Mouse (Mus musculus) olfactory bulb, adult 2 months (tissue): ENCODE measurements around the gene Tfdp2. TPM values are rescaled to one million over a fixed set of nuclear protein-coding genes. Genes with fewer than 3 reads are reported as not detected.

Experiments used
- H3K27ac ChIP-seq: fragments of 200-500 bp; 2 replicates; pipeline ENCODE4 v1.5.1; 2012; ENCODE audit warnings: low read depth, low read length; ENCODE audit not compliant: insufficient read depth
- H3K4me1 ChIP-seq: fragments of 200-500 bp; 2 replicates; pipeline ENCODE4 v1.6.1; 2012; ENCODE audit warnings: low read length; ENCODE audit not compliant: control insufficient read depth, insufficient read depth
- H3K4me3 ChIP-seq: fragments of 200-500 bp; 2 replicates; pipeline ENCODE4 v1.5.1; 2012; ENCODE audit warnings: mild to moderate bottlenecking, low read depth, low read length, moderate library complexity; ENCODE audit not compliant: insufficient read depth
- CTCF ChIP-seq: fragments of 200-500 bp; IDR thresholded peaks from 2 replicates; pipeline ENCODE4 v1.5.1; 2012; ENCODE audit warnings: low read depth, mild to moderate bottlenecking, low read length, moderate library complexity; ENCODE audit not compliant: insufficient read depth
- POLR2A ChIP-seq: fragments of 200-500 bp; IDR thresholded peaks from 2 replicates; pipeline ENCODE4 v1.6.1; 2012; ENCODE audit warnings: mild to moderate bottlenecking, low read depth, low read length, moderate library complexity; ENCODE audit not compliant: insufficient read depth
- WGBS: fragments of 180-500 bp; shearing (Covaris S2); methylation state at CpG from one replicate; pipeline ENCODE4 v1.1.7; 2018; 5-methylcytosine and 5-hydroxymethylcytosine counted together
- polyA plus RNA-seq: library from polyadenylated mRNA; stranded (reverse); fragments of >200 nt; gene quantifications from 2 replicates; pipeline ENCODE4 v1.2.4, GENCODE M21; 2012; ENCODE audit warnings: low replicate concordance; ENCODE audit not compliant: missing spikeins, insufficient read depth, insufficient read length

Gene Tfdp2
- polyA plus RNA-seq, 1 experiment = not detected

GRCm38 (mm10) chr9:96269726-96270125 is 73.7 kb downstream of the Tfdp2 start:
- TF ChIP-seq CTCF (no peak), POLR2A (no peak)
- H3K4me3 ChIP-seq = no peak overlapping the region
- no peak overlapping the region for H3K27ac ChIP-seq
- WGBS = 83% methylated on average over 2 of the region's 2 CpGs
- no peaks in the 10 kb centered on the region for H3K4me1 ChIP-seq

GRCm38 (mm10) chr9:96275543-96275942 is 79.5 kb downstream of the Tfdp2 start:
- H3K4me1 ChIP-seq = no peaks in the 10 kb centered on the region
- H3K27ac ChIP-seq = no peak overlapping the region
- no peak overlapping the region for H3K4me3 ChIP-seq
- no peak for TF ChIP-seq POLR2A
- TF ChIP-seq CTCF = no peak

DNA sequence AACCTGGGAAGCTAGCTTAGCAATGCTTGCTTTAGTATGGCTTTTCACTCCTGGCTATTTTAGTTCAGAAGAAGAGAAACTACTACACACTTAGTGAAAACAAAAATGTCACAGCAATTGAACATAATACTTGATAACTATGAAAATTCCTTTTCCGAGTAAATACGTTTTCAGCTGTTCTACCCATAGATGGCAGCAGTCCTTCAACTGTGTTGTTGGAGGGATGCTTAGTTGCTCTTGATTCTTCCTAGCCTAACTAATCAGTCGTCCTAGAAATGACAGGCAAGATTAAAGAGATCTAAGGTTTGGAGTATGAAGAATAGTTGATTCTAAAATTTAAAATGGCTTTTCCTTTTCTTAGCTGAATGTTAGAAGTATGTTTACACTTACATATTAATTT is 85.4 kb downstream of the Tfdp2 start:
- WGBS = 58% methylated on average over 3 of the region's 3 CpGs

GRCm38 (mm10) chr9:96282082-96282481 is 86.0 kb downstream of the Tfdp2 start:
- Histone ChIP-seq H3K27ac (no peak overlapping the region), H3K4me1 (0 out of 2 replicates have a peak, but pooled peaks cover 3% of the 10 kb centered on the region), H3K4me3 (no peak overlapping the region)
- 86% methylated on average over 3 of the region's 3 CpGs for WGBS
- no peak for TF ChIP-seq CTCF

More for the DNA sequence above, 85.4 kb downstream of the Tfdp2 start:
- Histone ChIP-seq H3K27ac (no peak overlapping the region), H3K4me1 (0 out of 2 replicates have a peak, but pooled peaks cover 3% of the 10 kb centered on the region), H3K4me3 (no peak overlapping the region)
- TF ChIP-seq CTCF = no peak
- TF ChIP-seq POLR2A = no peak

DNA sequence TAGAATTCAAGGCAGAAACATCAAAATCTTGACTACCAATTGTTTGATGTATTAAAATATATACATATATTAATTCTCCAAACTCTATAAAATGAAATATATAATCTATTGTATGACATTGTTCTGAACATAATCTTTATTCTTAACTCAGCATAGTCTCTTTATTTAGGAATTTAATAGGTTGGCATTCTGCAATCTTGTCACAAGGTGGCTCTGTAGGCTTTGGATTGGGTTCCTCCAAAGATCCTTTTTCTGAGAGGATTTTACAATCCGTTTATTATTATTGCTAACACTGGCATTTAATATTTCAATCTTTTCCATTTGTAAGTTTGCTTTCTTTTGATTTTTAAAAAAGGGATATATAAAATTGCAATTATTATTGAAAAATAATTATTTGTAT is 88.8 kb downstream of the Tfdp2 start:
- no peak overlapping the region for H3K4me3 ChIP-seq
- 9% methylated on average over 1 of the region's 1 CpGs for WGBS
- no peak overlapping the region for H3K27ac ChIP-seq
- 0 out of 2 replicates have a peak, but pooled peaks cover 3% of the 10 kb centered on the region for H3K4me1 ChIP-seq
- TF ChIP-seq POLR2A (no peak), CTCF (no peak)

DNA sequence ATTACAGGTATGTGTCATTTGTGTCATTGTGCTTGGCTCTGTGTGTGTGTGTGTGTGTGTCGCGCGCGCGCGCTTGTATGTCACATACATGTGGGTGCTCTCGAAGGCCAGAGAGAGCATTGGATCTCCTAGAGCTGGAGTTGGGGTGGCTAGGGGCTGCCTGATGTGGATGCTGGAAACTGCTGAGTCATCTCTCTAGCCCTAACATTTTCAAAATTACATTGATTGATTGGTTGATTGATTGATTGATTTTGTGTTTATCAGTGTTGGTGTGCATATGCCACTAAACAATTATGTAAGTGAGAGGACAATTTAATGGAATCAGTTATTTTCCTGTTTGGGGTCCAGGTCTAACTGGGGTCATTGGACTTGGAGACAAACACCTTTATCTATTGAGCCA is 96.1 kb downstream of the Tfdp2 start:
- TF ChIP-seq CTCF (no peak), POLR2A (no peak)
- H3K27ac ChIP-seq = no peak overlapping the region
- no peaks in the 10 kb centered on the region for H3K4me1 ChIP-seq
- WGBS = 98% methylated on average over 7 of the region's 7 CpGs
- no peak overlapping the region for H3K4me3 ChIP-seq

DNA sequence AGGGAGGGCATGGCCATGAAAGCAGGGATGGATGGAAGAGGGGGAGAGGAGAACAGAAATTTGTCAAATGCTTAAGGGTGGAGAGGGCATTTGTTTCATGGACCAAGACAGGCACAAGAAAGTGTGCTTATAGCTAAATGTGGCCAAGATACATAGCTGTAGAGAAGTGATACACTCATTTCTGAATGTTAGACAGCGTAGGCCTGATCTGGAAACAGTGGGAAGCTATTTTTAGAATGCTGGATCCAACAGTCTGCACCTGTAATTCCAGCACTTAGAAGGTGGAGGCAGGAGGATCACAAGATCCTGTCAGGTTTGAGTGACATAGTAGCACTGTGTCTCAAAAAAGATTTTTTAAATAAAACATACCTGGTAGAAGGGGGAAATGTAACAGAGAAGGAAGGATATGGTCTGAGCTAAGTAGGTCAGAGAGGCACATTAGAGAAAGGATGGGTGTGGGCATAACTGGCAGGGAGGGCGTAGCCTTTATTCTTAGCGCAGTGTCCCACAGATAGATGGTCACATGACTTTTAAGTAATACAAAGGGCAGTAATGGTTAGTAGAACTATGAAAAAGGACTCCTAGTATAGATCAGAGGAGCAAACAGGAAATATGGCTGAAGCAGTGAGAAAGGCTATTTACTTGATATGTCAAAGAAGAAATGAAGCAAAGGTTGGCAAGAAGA is 103.4 kb downstream of the Tfdp2 start:
- 96% methylated on average over 3 of the region's 3 CpGs for WGBS
- Histone ChIP-seq H3K4me1 (no peaks in the 10 kb centered on the region), H3K27ac (no peak overlapping the region), H3K4me3 (no peak overlapping the region)
- TF ChIP-seq POLR2A (no peak), CTCF (no peak)

GRCm38 (mm10) chr9:96308816-96309215 is 112.7 kb downstream of the Tfdp2 start:
- no peaks in the 10 kb centered on the region for H3K4me1 ChIP-seq
- TF ChIP-seq POLR2A = no peak
- no peak for TF ChIP-seq CTCF
- no peak overlapping the region for H3K27ac ChIP-seq
- WGBS = 44% methylated on average over 3 of the region's 3 CpGs
- no peak overlapping the region for H3K4me3 ChIP-seq

DNA sequence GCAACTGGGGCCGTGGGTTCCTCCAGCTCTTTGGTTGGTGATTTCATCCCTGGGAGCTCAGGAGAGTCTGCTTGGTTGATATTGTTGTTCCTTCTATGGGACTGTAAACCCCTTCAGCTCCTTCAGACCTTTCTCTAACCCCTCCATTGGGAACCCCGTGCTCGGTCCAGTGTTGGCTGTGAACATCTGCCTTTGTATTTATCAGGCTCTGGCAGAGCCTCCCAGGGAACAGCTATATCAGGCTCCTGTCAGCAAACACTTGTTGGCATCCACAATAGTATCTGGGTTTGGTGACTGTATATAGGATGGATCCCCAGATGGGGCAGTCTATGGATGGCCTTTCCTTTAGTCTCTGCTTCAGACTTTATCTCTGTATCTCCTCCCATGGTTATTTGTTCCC is 116.0 kb downstream of the Tfdp2 start:
- TF ChIP-seq CTCF (no peak), POLR2A (no peak)
- no peaks in the 10 kb centered on the region for H3K4me1 ChIP-seq
- no peak overlapping the region for H3K27ac ChIP-seq
- no peak overlapping the region for H3K4me3 ChIP-seq
- WGBS = 97% methylated on average over 3 of the region's 3 CpGs
